Mouse (Mus musculus) embryonic stem cell, embryonic (primary cell): ENCODE data around the gene Asb6.

Source experiments
- CTCF ChIA-PET, 4 experiments: fragments of 300-600 bp in 2 of 4; fragments of 350-600 bp in 2 of 4; sonication (Branson Sonifier 250); formaldehyde crosslinking; loops; one replicate each; lab custom pipeline; 2022; ENCODE audit warnings: inconsistent platforms in 2 of 4; lab: Charles Lee
- POLR2A ChIA-PET, 4 experiments: fragments of 300-600 bp in 2 of 4; fragments of 350-600 bp in 2 of 4; sonication (Branson Sonifier 250); formaldehyde crosslinking; loops; one replicate each; lab custom pipeline; 2022; ENCODE audit warnings: antibody characterized with exemption in 4 of 4, inconsistent platforms in 1 of 4; lab: Charles Lee

The Asb6 gene

GRCm38 (mm10) chr2:30846723-30847122 lies 16.6 kb upstream of the Asb6 start:
- ChIA-PET POLR2A (interaction anchor here in 3 of 4 experiments (0.8 to 1.6 kb wide), 3 partner anchors 10 to 55 kb away, joined by 3 to 5 read pairs (median 3); no protein-coding TSS in a partner anchor), CTCF (interaction anchor here in 2 of 4 experiments (1.1 to 1.6 kb wide), 4 partner anchors 18 to 83 kb away, joined by 3 to 5 read pairs (median 3); partner anchors contain the start of gene Ptges (in 2 of the 2))

GRCm38 (mm10) chr2:30846236-30846635 lies 16.1 kb upstream of the Asb6 start:
- POLR2A ChIA-PET, result interaction anchor here (0.7 to 1.6 kb wide), 7 partner anchors 9 to 609 kb away, joined by 3 to 5 read pairs (median 3); no protein-coding TSS in a partner anchor
- CTCF ChIA-PET, result interaction anchor here (0.7 to 1.6 kb wide), 8 partner anchors 11 to 92 kb away, joined by 3 to 5 read pairs (median 3); partner anchors contain the start of genes Ptges (in 2 of the 4) and Prrx2 (in 1 of the 4)

GRCm38 (mm10) chr2:30845152-30846070 lies 15.3 kb upstream of the Asb6 start:
- ChIA-PET CTCF (interaction anchor here (0.7 to 1.6 kb wide), 9 partner anchors 10 to 93 kb away, joined by 3 to 5 read pairs (median 3); partner anchors contain the start of genes Ptges (in 2 of the 4) and Prrx2 (in 1 of the 4)), POLR2A (interaction anchor here (0.7 to 1.6 kb wide), 10 partner anchors 9 to 610 kb away, joined by 3 to 5 read pairs (median 3); partner anchors contain the start of gene Ier5l (in 1 of the 4))

GRCm38 (mm10) chr2:30842615-30843014 lies 12.5 kb upstream of the Asb6 start:
- CTCF ChIA-PET, result interaction anchor here in 3 of 4 experiments (0.6 to 0.9 kb wide), 5 partner anchors 13 to 108 kb away, joined by 3 to 5 read pairs (median 3); partner anchors contain the start of gene Ptges (in 1 of the 3)
- POLR2A ChIA-PET, result interaction anchor here in 1 of 4 experiments (0.7 to 1.1 kb wide), 3 partner anchors 21 to 87 kb away, joined by 3 read pairs; partner anchors contain the start of gene Ptges

GRCm38 (mm10) chr2:30836238-30836990 lies 6.3 kb upstream of the Asb6 start:
- POLR2A ChIA-PET, result interaction anchor here in 3 of 4 experiments (0.6 to 1.8 kb wide), 7 partner anchors 8 to 106 kb away, joined by 3 to 6 read pairs (median 3); partner anchors contain the start of gene Ptges (in 1 of the 3)
- CTCF ChIA-PET, result interaction anchor here in 1 of 4 experiments (0.8 to 1.1 kb wide), 2 partner anchors 90 to 396 kb away, joined by 3 read pairs; no protein-coding TSS in a partner anchor

GRCm38 (mm10) chr2:30834373-30835022 lies 4.4 kb upstream of the Asb6 start, which contains the start of gene Prrx2:
Gene Prrx2 (plus strand): TSS chr2:30834972.
- ChIA-PET CTCF (interaction anchor here (0.6 to 1.4 kb wide), 10 partner anchors 9 to 393 kb away, joined by 3 to 11 read pairs (median 4); partner anchors contain the start of gene Cstad (in 1 of the 4)), POLR2A (interaction anchor here in 3 of 4 experiments (0.6 to 1.8 kb wide), 10 partner anchors 13 to 117 kb away, joined by 3 to 6 read pairs (median 3); partner anchors contain the start of gene Ntmt1 (in 2 of the 3))

GRCm38 (mm10) chr2:30833644-30834043 lies 3.5 kb upstream of the Asb6 start:
- ChIA-PET POLR2A (interaction anchor here in 2 of 4 experiments (1.3 to 1.6 kb wide), 2 partner anchors 11 to 85 kb away, joined by 3 read pairs; no protein-coding TSS in a partner anchor), CTCF (interaction anchor here in 1 of 4 experiments (1.1 kb wide), 1 partner anchor 239 kb away, joined by 3 read pairs; the partner anchor contains the start of gene Cstad)

- ChIA-PET CTCF (interaction anchor here (0.6 to 3.7 kb wide), 51 partner anchors 8 to 1435 kb away, joined by 3 to 27 read pairs (median 5); partner anchors contain the start of genes Ntmt1 (in 2 of the 4), 1700001O22Rik (in 1 of the 4), Ptges (in 1 of the 4) and Tor1b (in 1 of the 4)), POLR2A (interaction anchor here (0.7 to 17.5 kb wide), 21 partner anchors 9 to 393 kb away, joined by 3 to 251 read pairs (median 4); partner anchors contain the start of genes 1700001O22Rik (in 2 of the 4), Ier5l (in 2 of the 4), Ntmt1 (in 2 of the 4) and Tor1b (in 1 of the 4))
Measured at GRCm38 (mm10) chr2:30829315-30829714, 818 bp downstream of the Asb6 start.

- CTCF ChIA-PET, result interaction anchor here (0.5 to 3.7 kb wide), 64 partner anchors 8 to 393 kb away, joined by 3 to 27 read pairs (median 4); partner anchors contain the start of genes Ntmt1 (in 2 of the 4) and Ptges (in 1 of the 4)
- POLR2A ChIA-PET, result interaction anchor here in 3 of 4 experiments (0.6 to 17.5 kb wide), 34 partner anchors 8 to 626 kb away, joined by 3 to 251 read pairs (median 3); partner anchors contain the start of genes 1700001O22Rik (in 2 of the 3), Ier5l (in 2 of the 3), Ntmt1 (in 2 of the 3) and Ptges (in 2 of the 3)
Measured at GRCm38 (mm10) chr2:30827749-30828475, 2.2 kb downstream of the Asb6 start.

GRCm38 (mm10) chr2:30826825-30827748 lies 3.0 kb downstream of the Asb6 start:
- POLR2A ChIA-PET, result interaction anchor here (0.6 to 17.5 kb wide), 12 partner anchors 9 to 382 kb away, joined by 3 to 251 read pairs (median 4); partner anchors contain the start of genes 1700001O22Rik (in 2 of the 4), Ntmt1 (in 2 of the 4) and Ptges (in 1 of the 4)
- CTCF ChIA-PET, result interaction anchor here (0.5 to 3.7 kb wide), 21 partner anchors 12 to 391 kb away, joined by 3 to 27 read pairs (median 6); partner anchors contain the start of genes Ntmt1 (in 1 of the 4) and Ptges (in 1 of the 4)

GRCm38 (mm10) chr2:30823385-30824153 lies 6.6 kb downstream of the Asb6 start:
- CTCF ChIA-PET, result interaction anchor here in 3 of 4 experiments (0.5 to 4.1 kb wide), 11 partner anchors 16 to 404 kb away, joined by 3 to 14 read pairs (median 3); partner anchors contain the start of genes Ntmt1 (in 1 of the 3) and Ptges (in 1 of the 3)

GRCm38 (mm10) chr2:30822460-30822859 lies 7.7 kb downstream of the Asb6 start:
- POLR2A ChIA-PET, result interaction anchor here (0.5 to 17.5 kb wide), 16 partner anchors 8 to 349 kb away, joined by 3 to 251 read pairs (median 4); partner anchors contain the start of genes Ntmt1 (in 4 of the 4), 1700001O22Rik (in 2 of the 4) and Ier5l (in 1 of the 4)
- CTCF ChIA-PET, result interaction anchor here (0.6 to 4.1 kb wide), 10 partner anchors 16 to 387 kb away, joined by 3 to 14 read pairs (median 4); partner anchors contain the start of gene Ptges (in 1 of the 4)

More at GRCm38 (mm10) chr2:30823385-30824153, 6.6 kb downstream of the Asb6 start:
- POLR2A ChIA-PET, result interaction anchor here (0.6 to 17.5 kb wide), 24 partner anchors 8 to 350 kb away, joined by 3 to 251 read pairs (median 4); partner anchors contain the start of genes Ntmt1 (in 4 of the 4), 1700001O22Rik (in 2 of the 4), Ier5l (in 1 of the 4) and Tor1b (in 1 of the 4)

- POLR2A ChIA-PET, result interaction anchor here in 3 of 4 experiments (0.6 to 17.5 kb wide), 12 partner anchors 14 to 400 kb away, joined by 3 to 251 read pairs (median 4); partner anchors contain the start of genes Ntmt1 (in 3 of the 3), 1700001O22Rik (in 2 of the 3) and Prrx2 (in 1 of the 3)
Measured at GRCm38 (mm10) chr2:30821073-30821472, 9.1 kb downstream of the Asb6 start.

More at GRCm38 (mm10) chr2:30821073-30821472, 9.1 kb downstream of the Asb6 start:
- CTCF ChIA-PET, result interaction anchor here in 3 of 4 experiments (0.7 to 4.1 kb wide), 13 partner anchors 9 to 466 kb away, joined by 3 to 14 read pairs (median 4); partner anchors contain the start of genes Ntmt1 (in 1 of the 3) and Ptges (in 1 of the 3)
